Mouse (Mus musculus) gastrocnemius, adult 8-10 months (tissue): ENCODE measurements around the gene Obscn. TPM values are rescaled to one million over a fixed set of nuclear protein-coding genes. Genes with fewer than 3 reads are reported as not detected.
"Not testable (repeated sequence)": the region's sequence is repeated elsewhere in the genome, so short reads cannot be mapped to it uniquely, and the experiment has no call there.

Experiments
- DNase-seq, 2 experiments: peaks; one replicate each; pipeline ENCODE4 v3.0.0; 2022; ENCODE audit warnings: low spot score in 2 of 2
- total RNA-seq, 4 experiments: library from RNA; stranded (reverse); gene quantifications; 2 replicates each; pipeline ENCODE4 v1.2.4; 2022

The Obscn gene
- total RNA-seq, 4 experiments from 2014 or later: 2,003 to 2,639 (median 2,223) TPM

- DNase-seq: no peak
Observed at GRCm38 (mm10) chr11:58964216-58964615, 172.0 kb downstream of the Obscn start.

DNA sequence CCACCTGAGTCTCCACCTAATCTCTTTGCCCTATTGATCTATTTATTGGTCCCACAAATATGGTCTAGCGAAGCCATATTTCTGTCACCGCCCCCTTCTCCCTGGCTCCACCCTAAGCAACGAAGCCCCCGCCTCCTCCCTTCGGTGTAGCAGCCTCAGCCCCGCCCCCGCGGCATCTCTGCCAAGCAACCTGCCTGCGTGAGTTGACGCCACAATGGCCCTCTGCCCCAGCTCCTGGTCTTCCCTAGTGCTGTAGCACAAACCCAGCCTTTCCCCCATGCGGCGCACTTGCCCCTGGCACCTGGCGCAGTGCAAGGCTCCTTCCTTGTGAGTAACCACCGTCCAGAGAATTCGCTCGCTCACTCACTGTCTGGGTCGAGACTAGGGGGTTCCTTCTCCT lies 172.7 kb downstream of the Obscn start:
- no peak for DNase-seq

DNA sequence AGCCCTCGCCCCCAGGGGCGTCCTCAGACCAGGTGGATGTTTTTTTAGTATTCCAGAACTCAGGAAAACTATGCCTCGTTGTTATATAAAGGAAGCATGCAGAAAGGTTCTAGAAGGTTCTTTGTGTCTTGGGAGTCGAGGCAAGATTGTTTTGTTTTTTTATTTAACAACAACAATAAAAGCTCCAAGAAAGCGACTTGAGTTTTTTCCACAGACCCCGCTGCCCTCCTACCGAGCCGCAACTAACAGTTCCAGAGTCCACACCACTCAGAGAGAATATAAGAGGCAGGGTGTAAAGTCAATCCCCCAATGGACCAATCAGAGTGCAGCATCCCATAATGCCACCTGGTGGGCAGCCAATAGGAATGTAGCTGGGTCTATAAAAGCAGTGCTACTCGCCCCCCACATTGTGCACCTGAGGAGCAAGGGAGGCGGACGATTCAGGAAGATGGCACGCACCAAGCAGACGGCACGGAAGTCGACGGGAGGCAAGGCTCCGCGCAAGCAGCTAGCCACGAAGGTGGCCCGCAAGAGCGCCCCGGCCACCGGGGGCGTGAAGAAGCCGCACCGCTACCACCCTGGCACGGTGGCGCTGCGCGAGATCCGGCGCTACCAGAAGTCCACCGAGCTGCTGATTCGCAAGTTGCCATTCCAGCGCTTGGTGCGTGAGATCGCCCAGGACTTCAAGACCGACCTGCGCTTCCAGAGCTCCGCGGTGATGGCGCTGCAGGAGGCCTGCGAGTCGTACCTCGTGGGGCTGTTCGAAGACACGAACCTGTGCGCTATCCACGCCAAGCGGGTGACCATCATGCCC lies 174.6 kb downstream of the Obscn start:
- no peak for DNase-seq

DNA sequence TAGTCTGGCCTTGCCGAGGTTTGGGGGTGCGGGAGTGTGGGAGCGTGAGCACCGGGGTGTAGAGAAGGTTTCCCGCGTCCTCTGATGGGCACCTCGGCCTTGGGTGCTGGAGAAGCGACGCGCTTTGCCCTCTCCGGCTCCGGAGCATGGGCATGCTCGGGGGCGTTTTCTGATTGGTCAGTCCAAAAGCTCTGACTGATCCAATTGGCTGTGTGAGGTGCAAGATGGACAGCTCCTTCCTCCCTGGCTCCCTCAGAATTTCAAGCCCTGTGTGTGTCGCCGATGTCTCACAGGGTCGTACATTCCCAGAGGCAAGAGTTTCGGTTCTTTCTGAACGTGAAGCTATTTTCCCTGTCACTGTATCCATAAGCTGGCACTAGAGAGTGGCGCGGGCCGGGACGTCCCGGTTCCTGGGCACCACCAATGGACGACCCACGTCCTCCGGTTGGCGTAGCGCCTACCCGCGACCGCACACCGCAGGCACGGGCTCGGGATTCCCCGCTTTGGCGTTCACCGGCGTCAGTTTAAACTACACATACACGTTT lies 176.2 kb downstream of the Obscn start:
- peak in 1 of 2 experiments; percentile 42 for DNase-seq

DNA sequence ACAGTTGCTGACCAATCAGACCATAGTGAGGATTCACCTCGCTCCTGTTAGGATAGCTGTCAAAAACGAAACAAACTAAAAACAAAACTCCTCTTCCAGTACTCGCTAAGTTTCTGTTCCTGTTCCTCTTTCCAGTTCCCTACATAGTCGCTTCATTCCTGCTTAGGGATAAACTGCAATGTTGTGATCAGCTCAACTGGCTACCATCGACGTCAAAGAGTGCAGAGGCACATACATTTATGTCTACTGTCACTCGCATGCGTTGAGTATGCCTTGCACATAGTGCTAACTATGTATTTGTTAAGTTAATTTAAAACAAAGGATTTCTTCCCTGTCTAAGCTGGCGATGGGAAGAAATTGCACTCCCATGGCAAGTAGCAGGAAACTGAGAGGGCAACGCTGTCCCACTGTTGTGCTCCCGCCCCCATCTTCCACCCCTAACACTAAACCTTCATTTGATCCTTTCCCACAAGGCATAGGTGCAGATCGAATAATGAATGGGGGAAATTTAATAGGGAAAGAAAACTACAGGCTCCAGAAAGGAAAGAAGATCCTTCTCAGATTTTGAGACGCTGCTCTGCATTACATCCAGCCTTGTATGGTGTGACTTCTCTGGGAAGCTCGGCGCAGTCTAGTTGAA lies 176.9 kb downstream of the Obscn start:
- DNase-seq: no peak

DNA sequence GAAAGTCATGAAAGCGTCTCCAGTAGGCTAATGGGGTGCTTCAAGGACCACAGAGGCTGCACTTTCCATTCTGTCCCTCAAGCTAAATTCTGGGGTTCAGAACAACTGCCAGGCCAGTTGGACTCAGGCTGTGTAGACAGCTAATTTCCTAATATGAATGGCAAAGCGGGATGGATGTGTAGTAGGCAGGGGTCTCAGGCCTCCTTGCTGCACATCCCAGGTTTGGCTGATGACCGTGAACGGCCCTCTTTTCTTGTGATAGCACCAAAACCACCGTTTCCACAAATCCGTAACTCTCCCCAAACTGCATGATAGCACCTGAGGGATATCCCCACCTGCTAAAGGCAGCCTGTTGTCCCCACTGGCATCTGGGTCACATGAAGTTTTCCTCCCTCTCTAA lies 177.7 kb downstream of the Obscn start:
- no peak for DNase-seq

DNA sequence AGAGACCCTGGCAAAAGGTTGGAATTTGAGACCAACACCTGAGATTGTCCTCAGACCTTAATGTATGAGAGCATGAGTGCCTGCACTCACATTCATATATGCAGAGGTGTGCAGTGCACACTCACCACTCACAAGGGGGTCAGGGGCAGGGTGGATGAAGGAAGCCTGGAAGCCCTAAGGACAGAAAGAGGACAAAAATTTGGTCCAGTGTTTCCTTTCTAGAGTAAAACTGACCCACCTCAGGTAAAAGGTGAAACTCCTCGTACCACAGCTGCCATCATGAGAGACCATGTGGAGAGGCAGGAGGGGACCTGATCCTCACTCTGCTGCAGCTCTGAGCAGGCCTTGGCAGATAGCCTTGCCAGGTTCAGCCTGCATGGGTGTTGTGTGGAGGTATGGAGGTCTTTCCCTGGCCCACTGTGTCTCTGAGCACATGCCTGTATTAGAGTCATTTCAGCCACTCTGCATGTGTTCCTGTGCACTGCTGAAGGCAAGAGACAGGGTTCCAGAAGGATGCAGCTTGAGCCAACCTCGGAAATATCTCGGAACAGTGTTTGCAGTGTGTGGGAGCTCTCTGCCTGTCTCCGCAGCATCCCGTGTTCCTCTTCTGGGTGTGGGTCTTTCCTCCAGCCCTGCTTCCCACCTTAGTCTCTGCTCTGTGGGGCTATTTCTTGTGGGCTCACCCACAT lies 178.8 kb downstream of the Obscn start:
- no peak for DNase-seq

DNA sequence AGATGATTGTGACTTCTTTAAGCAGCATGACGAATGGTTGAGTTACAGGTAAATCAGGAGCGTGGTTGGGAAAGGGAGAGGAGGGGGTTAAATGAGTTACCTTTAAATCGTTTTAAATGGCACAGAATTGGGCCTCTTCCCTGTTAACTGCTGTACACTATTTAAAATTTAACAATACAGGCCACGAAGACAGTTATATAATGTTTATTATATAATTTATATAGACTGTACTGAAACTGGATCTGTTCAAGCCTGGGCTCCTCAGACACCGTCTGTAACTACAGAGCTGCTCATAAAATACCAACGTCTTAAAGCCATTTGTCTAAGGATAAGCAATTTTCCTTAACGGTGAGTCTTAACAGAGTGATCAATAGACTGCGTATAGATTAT lies 180.3 kb downstream of the Obscn start:
- DNase-seq: no peak

- DNase-seq: no peak
Observed at GRCm38 (mm10) chr11:58955143-58955867, 180.9 kb downstream of the Obscn start.

- peak; percentile 81 to 91 for DNase-seq
Observed at GRCm38 (mm10) chr11:58954420-58955142, 181.6 kb downstream of the Obscn start, which contains the start of the genes Hist3h2a and Trim17. Hist3h2a (plus strand) TSS chr11:58954685. Trim17 (plus strand) TSS chr11:58954685.

DNA sequence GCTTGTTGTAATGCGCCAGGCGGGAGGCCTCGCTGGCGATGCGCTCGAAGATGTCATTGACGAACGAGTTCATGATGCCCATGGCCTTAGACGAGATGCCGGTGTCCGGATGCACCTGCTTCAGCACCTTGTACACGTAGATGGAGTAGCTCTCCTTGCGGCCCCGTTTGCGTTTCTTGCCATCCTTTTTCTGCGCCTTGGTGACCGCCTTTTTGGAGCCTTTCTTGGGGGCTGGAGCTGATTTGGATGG lies 182.1 kb downstream of the Obscn start:
- not testable (repeated sequence) for DNase-seq

DNA sequence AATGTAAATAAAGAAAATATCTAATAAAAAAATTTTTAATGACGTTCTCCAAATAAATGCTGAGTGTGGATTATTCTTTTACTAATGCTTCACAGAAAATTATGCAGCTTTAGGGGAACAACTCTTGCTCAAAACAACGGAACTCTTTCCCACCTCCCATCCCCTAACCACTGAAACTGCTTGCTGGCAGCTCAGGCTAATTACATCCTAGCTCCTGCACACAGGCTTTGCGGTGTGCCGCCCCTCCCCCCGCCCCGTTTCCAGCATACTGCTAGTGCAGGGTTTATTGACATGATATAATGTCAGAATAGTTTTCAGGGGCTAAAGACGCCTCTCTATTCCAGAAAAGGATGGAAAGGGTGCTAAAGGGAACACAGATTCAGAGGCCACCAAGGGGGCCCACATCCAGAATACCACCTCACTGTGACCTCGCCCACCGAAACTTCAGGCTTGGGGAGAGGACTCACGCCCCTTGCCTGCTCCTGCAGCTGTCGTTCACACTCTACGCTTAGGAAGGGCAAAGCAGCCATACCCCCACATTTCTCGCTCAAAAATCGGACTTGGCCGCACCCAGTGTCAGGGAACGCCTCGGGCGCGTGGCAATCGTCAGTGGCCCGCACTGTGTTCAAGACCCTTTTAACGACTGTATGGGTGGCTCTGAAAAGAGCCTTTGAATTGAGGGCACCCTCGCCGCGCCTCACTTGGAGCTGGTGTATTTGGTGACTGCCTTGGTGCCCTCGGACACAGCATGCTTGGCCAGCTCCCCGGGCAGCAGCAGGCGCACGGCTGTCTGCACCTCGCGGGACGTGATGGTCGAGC lies 182.6 kb downstream of the Obscn start:
- DNase-seq: no peak

DNA sequence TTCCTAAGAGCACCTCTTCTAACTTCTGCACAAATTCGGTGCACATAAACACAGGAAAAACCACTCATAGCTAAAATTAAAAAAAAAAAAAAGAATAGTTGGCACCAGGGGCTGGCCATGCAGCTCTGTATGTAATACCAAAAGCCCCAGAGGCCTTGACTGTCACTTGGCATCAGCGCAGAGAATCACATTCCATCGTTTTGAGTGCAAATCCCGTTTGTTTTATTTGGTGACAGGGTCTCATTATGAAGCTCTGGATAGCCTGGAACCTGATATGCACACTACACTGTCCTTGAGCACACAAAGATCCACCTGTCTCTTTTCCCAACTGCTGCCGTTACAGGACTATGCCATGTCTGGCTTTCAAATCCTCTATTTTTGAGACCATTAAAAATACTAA lies 185.0 kb downstream of the Obscn start:
- DNase-seq: no peak

DNA sequence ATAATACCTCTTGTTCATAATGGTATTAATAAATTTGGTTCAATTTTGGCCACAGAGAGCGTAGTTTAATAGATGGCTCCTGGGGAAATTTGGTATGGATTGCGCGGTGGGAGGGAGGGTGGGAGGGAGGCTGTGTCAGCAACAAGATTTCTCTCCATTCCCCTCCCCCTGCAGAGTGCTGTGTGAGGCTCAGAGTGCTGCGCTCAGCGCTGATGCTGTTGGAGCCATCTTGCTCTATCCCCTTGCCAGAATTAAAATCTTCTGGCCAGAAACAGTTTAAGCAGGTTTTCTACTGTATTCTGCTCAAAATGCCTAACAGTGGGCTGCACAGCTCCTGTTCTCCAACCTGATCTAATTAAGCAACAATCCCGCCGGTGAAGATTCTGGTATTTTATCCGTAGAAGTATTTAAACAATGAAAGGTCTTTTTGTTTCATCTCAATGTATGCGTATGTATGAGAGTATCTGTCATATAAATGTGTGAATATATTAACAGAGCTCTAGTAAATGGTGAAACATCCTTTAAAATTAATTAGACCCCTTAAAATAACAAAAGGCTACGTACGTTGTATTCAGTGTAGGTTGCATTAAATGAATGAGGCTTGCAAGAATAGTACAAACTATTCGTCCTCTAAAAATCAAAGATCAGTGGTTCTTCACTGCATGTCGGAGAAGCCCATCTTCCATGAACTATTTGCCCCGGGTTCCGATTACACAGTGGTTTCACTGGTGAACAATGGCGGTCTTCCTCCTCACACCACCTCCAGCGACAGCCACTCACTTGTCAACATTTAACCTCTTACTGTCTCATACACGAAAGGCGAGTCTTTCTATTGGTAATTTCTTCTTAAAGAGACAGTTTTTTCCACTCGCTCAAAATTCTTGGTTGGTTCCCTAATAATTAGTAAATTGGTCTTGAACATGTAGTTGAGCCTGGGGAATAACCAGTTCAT lies 186.4 kb downstream of the Obscn start:
- no peak for DNase-seq

- DNase-seq: no peak
Observed at GRCm38 (mm10) chr11:58948542-58949479, 187.4 kb downstream of the Obscn start, which contains the start of gene Hist3h2ba. Hist3h2ba (plus strand) TSS chr11:58948920.

DNA sequence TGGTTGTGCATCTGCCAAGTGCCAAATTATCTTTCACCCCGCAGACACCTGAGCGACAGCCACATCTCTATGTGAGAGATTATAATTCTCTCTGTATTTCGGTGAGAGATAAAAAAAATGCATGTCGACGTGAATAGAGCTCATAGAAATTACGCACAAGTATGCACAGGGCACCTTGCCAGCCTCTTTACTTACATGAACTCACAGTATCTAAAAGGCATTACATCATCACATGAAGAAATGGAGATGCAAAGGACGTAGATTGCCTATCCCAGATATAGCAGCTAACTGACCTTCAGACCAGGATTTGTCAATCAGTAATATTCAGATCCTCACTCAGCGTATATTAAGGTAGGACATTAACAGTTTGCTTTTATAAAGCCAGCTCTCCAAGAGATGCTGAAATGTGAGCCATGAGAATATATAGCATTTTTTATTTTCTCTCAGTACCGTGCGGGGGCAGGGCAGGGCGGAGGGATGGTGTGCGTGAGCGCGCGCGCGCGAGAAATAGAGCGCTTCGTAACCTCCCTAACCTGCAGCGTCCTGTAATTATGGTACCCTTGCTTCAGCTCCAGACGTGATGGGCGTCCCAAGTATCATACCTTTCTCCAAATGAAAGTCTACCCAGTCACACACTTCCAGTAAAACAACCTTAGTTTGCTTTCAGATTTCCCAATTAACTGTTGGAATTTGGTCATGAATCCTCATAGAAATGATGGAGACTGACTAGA lies 188.2 kb downstream of the Obscn start:
- no peak for DNase-seq

GRCm38 (mm10) chr11:58947306-58947705 lies 188.9 kb downstream of the Obscn start:
- no peak for DNase-seq
